Mouse (Mus musculus): Measurements from ENCODE around the gene H2-DMb1. TPM values are rescaled to one million over a fixed set of nuclear protein-coding genes. Genes with fewer than 3 reads are reported as not detected.

Gene H2-DMb1
- total RNA-seq, 2 experiments from 2014 or later, result 8.5 to 13.3 TPM

DNA sequence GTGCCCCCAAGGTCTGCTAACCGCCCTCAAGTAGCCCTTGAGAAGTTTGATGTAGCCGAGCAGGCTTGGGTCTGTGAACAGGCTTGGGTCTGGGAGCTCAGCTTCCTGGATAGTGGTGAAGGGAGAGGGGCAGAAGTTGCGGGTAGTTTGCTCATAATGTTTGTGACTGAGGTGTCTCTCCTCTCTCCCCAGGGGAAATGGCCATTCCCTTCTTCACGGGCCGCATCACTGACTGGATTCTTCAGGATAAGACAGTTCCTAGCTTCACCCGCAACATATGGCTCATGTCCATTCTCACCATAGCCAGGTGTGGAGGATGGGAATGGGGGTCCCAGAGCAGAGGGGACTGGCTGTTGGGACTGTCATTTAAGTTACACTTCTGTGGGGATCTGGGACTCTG, 36.1 kb downstream of the H2-DMb1 start:
- no peak for DNase-seq (ENCODE audit: low spot score in 2 of 2)

- DNase-seq (ENCODE audit: low spot score in 2 of 2), result no peak
These were observed 40.0 kb downstream of the H2-DMb1 start for GRCm38 (mm10) chr17:34192852-34193251.

DNA sequence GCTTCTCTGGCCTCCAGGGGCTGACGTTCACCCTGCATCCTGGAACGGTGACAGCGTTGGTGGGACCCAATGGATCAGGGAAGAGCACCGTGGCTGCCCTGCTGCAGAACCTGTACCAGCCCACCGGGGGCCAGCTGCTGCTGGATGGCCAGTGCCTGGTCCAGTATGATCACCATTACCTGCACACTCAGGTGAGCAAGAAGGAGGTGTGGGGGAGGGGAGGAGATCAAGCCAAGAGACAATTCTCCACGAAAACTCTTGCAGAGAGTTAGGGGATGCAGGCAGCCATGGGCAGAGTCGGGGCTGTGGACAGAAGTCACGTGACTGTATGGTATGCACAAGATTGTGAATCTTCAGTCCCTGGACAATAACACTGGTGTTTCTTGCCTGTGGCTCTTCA, 40.6 kb downstream of the H2-DMb1 start:
- DNase-seq (ENCODE audit: low spot score in 2 of 2), result no peak

- no peak for DNase-seq (ENCODE audit: low spot score in 2 of 2)
These were observed 41.9 kb downstream of the H2-DMb1 start for GRCm38 (mm10) chr17:34194723-34195122.

- DNase-seq (ENCODE audit: low spot score in 2 of 2), result no peak
These were observed 43.6 kb downstream of the H2-DMb1 start for GRCm38 (mm10) chr17:34196491-34196890.

DNA sequence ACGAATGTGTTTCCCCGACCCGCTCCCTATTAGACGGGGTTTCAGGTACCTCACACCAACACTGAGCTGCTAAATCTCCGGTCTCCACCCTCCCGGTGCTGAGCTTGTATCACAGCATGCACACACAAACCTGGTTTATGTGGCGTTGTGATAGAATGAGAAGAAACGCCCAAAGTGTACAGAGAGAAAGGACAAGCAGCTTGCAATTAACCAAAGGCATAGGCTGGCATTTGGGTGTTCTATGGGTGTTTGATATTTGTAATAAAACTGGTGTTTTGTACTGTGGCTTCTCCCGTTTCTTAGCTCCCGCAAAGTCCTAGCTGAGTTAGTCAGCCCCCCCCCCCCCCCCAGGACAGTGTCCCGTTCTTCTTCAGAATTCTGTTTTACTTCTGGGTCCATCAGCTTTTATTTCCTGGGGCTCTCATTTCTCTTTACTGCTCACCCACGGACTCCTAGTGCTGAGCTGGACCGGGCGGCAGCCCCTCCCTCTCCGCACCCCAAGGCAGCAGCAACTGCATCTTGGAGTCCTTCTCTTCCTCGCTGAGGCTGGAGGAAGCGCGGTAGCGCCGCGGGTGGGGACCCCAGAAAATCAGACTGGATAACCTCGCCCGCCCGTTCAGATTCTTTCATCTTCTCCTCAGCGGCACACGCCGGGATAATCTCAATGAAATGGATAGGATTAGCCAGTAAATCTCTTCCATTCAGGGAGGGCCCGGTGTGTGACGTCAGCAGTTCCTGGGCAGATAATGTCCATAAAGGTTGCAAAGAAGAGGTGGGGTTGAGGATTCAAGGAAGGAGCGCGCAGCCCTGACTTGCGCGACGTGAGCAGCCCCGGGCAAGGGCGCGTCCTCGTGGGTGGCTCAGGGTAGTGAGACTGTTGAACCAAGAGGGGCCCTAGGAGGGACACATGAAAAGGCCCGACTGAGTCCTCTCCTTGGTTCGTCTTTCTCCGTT, 44.3 kb downstream of the H2-DMb1 start, which contains the start of gene Psmb8:
TSS of gene Psmb8 (plus strand) at position 781 of the 954 bp plus-strand sequence.
- DNase-seq (ENCODE audit: low spot score in 2 of 2), result peak; percentile 87 to 91

DNA sequence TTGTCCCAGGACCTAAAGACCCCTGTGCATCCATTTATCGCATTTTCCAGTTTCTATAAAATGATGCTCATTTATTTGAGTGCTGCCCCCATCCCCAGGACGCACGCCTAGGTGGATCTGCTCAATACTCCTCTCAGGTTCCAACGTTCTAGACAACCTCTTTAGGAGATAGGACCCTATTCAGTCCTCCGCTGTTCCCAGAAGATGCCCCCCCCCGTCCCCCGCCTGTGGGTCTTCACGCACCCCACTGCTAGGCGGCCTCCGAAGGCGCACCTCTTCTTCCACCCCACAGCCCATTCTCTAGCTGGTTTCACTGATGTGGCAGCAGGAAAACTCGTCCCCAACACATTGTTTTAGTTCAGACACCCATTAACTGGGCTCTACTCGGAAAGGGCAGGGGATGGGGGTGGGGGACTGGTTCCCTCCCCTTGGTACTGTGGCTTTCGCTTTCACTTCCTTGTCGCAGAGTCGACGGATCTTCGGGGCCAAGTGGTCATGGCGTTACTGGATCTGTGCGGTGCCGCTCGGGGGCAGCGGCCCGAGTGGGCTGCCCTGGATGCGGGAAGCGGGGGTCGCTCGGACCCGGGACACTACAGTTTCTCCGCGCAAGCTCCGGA, 45.1 kb downstream of the H2-DMb1 start:
- peak; percentile 40 to 61 for DNase-seq (ENCODE audit: low spot score in 2 of 2)

- DNase-seq (ENCODE audit: low spot score in 2 of 2), result no peak
These were observed 45.6 kb downstream of the H2-DMb1 start for GRCm38 (mm10) chr17:34198521-34198912.

DNA sequence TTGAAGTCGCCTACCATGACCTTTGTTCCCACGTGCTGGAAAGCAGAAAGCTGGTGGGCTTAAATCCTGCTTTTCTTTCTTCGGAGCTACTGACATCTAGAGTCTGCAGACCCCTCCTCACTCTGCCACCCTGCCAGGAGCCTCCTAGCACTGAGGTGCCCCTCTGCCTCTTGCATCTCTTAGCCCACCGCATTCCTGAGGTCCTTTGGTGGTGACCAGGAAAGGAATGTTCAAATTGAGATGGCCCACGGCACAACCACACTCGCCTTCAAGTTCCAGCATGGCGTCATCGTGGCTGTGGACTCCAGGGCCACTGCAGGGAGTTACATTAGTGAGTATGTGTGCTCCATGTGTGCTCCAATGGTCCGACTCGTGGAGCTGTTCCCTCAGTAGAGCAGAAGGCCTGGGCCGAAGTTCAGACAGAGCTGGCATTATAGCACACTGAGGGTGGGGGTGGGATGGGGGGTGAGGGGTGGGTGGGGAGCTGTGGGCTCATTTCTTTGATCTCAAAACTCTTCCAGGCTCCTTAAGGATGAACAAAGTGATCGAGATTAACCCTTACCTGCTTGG, 46.3 kb downstream of the H2-DMb1 start:
- no peak for DNase-seq (ENCODE audit: low spot score in 2 of 2)

DNA sequence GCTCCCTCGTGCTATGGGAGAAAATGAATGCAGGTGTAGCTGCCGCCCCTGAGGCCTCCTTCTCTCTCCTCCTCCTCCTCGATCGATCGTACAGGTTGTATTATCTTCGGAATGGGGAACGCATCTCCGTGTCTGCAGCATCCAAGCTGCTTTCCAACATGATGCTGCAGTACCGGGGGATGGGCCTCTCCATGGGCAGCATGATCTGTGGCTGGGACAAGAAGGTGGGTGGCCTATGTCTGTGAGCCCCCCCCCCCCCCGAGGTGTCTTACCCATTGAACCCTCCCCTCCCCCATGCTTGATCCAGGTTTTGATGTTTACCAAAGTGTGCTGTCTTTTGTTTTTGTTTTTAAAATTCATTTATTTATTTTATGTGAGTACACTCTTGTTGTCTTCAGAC, 47.2 kb downstream of the H2-DMb1 start:
- no peak for DNase-seq (ENCODE audit: low spot score in 2 of 2)

DNA sequence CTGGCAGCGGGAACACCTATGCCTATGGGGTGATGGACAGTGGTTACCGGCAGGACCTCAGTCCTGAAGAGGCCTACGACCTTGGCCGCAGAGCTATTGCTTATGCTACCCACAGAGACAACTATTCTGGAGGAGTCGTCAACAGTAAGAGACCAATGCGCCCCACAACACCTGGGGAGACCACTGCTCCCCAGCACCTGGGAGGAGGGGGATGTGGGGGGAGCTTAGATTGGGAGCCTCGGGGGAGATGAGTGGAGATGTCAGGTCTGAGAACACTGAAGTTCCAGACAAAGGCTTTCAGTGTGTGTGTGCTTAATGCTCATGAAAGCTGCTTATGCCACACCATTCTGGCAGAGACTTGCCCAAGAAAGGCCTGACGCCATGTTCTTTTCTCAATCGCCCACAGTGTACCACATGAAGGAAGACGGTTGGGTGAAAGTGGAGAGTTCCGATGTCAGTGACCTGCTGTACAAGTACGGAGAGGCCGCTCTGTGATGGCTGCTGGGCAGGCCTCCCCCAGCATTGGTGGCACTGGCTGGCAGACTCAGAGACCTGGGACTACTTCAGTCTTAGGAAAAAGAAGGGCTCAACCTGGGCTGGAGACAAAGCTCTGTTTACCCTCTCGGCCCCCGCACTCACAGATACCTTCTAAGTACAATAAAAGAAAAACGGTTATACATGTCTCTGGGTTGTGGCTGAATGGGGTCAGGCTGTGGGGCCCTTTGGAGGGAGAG, 48.1 kb downstream of the H2-DMb1 start:
- no peak for DNase-seq (ENCODE audit: low spot score in 2 of 2)

DNA sequence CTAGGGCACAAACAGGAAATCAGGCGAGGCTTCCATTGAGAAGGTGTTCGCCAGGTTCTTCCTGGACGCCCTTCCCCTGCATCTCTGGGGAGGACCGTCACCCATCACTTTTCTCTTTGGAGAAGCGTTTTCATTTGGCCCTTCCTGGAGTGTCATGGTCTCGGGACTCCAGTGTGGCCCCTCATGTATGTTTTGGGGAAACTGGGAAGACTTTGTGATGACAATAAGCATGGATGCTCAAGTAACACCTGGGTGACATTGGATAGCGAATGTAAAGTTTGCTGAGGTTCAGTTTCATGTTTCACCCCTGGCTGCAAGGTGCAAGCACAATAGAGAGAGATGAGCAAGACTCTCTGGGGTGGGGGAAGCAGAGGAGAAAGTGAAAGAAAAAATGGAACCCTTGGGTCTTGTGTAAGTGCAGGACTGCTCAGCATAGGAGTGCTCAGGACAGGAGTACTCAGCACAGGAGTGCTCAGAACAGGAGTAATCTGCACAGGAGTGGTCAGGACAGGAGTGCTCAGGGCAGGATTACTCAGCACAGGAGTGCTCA, 48.7 kb downstream of the H2-DMb1 start:
- no peak for DNase-seq (ENCODE audit: low spot score in 2 of 2)

DNA sequence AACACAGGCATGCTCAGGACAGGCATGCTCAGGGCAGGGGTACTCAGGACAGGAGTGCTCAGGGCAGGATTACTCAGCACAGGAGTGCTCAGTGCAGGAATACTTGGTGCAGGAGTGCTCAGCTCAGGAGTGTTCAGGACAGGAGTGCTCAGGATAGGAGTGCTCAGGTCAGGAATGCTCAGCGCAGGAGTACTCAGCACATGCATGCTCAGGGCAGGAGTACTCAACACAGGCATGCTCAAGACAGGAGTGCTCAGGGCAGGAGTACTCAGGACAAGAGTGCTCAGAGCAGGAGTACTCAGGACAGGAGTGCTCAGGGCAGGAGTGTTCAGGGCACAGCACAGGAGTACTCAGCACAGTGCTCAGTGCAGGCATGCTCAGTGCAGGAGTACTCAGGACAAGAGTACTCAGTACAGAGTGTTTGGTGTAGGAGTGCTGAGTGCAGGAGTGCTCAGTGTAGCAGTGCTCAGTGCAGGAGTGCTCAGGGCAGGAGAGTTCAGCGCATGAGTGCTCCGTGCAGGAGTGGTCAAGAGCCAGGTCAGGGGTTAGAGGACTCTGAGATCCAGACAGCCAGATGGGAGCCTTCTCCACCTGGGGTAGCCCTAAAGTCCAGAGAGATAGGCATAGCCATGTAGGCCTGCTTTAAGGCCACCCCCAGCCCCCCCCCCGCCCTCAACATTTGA, 50.0 kb downstream of the H2-DMb1 start:
- no peak for DNase-seq (ENCODE audit: low spot score in 2 of 2)

GRCm38 (mm10) chr17:34203444-34203843, 50.6 kb downstream of the H2-DMb1 start, which contains the start of gene Tap2:
Tap2 (plus strand) TSS chr17:34203527.
- DNase-seq (ENCODE audit: low spot score in 2 of 2), result no peak

DNA sequence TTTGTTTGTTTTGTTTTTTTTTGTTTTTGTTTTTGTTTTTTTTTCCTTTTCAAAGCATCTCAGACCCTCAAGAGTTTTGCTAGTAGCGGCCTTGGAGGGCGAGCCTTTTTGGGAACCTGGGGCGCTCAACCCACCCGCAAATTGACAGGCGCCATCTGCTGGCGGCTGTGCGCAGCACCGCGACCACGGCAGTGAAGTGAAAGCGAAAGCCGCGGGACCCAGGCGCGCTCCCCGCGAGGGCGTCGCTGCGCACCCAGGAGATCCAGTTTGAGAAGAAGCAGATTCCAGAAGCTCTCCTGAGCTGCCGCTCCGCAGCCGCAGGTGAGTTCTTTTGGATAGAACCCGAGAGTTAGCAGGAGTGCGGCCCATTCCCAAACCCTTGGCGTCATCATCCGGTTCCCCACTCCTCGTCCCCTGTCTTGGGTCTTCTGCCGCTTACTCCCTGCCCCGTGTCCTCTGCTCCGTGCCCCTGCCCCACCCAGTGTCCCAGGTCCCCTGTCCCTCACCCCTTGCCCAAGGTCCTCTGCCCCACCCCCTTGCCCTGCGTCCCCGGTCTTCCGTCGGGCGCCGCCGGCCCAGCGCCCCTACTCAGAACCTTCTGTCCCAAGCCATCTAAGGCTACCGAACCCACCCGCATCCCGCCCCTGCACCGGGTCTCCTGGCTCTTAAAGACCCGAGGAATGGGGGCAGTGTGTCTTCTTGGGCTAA, 51.6 kb downstream of the H2-DMb1 start:
- DNase-seq (ENCODE audit: low spot score in 2 of 2), result peak; percentile 92 to 95

DNA sequence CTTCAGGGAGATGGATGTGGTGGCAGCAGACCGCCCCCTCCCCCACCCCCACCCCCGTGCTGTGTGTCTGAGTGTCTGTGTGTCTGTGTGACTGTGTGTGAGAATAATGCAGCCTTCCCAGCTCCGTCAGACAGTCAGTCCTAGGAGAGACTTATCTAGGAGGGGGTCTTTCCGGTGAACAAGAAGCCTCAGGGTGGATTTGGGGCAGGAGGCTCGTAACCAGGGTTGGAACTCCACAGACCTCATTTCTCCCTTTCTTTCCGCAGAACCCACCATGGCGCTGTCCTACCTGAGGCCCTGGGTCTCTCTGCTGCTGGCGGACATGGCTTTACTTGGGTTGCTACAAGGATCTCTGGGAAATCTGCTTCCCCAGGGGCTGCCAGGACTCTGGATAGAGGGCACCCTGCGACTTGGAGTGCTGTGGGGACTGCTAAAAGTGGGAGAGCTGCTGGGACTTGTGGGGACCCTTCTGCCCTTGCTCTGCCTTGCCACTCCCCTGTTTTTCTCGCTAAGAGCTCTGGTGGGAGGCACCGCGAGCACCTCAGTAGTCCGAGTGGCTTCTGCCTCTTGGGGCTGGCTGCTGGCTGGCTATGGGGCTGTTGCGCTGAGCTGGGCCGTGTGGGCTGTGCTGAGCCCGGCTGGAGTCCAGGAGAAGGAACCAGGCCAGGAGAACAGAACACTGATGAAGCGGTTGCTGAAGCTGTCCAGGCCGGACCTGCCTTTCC, 52.3 kb downstream of the H2-DMb1 start:
- peak in 1 of 2 experiments; percentile 46 for DNase-seq (ENCODE audit: low spot score in 2 of 2)

DNA sequence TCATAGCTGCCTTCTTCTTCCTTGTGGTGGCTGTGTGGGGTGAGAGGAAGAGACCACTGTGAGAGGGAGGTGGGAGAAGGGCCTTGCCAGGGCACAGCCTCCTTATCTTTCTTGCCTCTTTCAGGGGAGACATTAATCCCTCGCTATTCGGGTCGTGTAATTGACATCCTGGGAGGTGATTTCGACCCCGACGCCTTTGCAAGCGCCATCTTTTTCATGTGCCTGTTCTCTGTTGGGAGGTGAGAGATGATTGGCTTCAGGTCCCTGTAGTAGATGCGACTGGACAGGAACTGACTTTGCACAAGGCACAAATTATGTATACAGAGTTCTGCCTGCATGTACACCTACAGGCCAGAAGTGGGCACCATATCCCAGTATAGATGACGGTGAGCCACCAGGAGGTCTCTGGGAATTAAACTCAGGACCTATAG, 52.9 kb downstream of the H2-DMb1 start:
- no peak for DNase-seq (ENCODE audit: low spot score in 2 of 2)

- no peak for DNase-seq (ENCODE audit: low spot score in 2 of 2)
These were observed 53.9 kb downstream of the H2-DMb1 start for GRCm38 (mm10) chr17:34206731-34207130.

DNA sequence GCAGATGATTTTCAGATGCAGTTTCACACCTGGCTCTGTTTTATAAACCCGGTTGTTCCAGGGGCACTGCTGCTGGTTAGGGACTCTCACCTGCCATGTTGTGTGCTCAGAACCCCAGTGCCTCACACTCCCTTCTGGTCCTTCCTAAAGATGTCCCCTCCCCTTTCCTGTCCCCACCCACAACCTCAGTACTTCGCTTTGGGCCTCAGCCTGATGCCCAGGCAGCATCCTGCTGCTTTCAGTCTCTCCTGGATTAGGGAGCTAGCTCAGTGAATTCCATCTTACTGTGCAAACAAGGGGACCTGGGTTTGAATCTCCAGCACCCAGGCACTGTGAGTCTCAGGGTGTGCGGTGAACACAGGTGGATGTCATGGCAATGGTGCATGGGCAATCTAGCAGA, 54.6 kb downstream of the H2-DMb1 start:
- DNase-seq (ENCODE audit: low spot score in 2 of 2), result peak in 1 of 2 experiments; percentile 17
